Mouse (Mus musculus): ENCODE data around the gene Rap1a. TPM values are rescaled to one million over a fixed set of nuclear protein-coding genes. Genes with fewer than 3 reads are reported as not detected.
A peak's percentile ranks its signal among the peaks of the same experiment; 100 is the strongest.
"Not testable (repeated sequence)": the region's sequence is repeated elsewhere in the genome, so short reads cannot be mapped to it uniquely, and the experiment has no call there.

Gene Rap1a
- polyA plus RNA-seq, 1 experiment from 2014 or later, result 165 TPM

DNA sequence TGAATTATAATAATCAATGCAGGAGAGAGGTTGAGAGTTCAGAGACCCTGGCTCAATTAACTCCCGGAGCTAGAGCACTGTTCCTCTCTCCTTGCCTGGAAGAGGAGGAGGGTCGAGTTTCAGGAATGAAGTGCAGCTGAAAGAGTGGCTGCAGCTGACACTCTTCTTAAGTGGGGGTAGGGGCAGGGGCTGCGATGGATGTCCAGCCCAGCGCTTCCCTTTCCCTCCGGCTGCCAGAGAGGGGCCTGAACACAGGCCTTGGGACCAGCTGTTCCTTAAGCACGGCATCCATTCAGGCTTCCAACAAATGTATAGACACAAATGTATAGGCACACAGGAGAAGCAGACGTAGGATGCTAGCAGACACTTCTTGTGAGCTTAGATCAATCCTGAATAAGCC, 93.5 kb downstream of the Rap1a start:
- CTCF ChIA-PET, result interaction anchor here (1.0 to 1.9 kb wide), 5 partner anchors 11 to 33 kb away, joined by 3 to 8 read pairs (median 4); no protein-coding TSS in a partner anchor
- POLR2A ChIA-PET, result no interaction called here
- no peak for DNase-seq (ENCODE audit: low read depth, low spot score)
- in situ Hi-C loops (cut with MboI; ENCODE audit: low pct_unique_long_range_greater_than_20kb), result no loop called here
- no peaks in the 10 kb centered on the region for H3K27me3 ChIP-seq
- no peak for TF ChIP-seq CTCF (IDR thresholded peaks at IDR 0.05)
- ATAC-seq, result no peak

DNA sequence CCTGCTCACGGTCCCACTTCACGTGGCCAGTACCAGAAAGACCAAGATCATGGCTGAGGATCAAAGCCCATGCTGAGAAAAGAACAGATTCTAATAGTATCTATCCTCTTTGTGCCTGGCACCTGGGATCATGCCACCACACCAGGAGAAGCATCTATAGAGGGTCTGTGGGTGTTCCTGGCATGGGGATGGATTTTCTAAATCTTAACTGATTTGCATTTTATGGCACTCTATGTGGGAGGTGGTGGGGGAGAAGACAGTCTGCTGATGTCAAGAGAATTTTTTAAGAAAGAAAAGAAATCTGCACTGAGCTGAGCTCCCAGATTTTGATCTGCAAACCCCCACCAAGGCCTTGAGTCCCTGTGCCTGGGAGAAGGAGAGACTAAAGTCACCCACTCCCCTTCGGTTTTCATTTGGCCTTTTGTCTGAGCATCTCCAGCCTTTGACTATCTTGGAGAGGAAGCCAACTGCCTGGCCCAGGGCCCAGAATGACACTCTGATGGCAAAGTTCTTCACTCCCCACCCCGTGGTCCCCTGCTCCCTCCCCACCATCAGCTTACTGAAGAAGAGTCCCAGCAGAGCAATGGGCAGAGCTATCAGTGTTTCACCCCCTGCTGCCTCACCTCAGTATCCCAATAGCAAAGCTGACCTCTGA, 94.6 kb downstream of the Rap1a start:
- ATAC-seq (no peak), DNase-seq (ENCODE audit: low read depth, low spot score) (no peak)
- ChIA-PET POLR2A (interaction anchor here (1.2 kb wide), 1 partner anchor 12 kb away, joined by 4 read pairs; no protein-coding TSS in a partner anchor), CTCF (interaction anchor here (1.8 kb wide), 1 partner anchor 12 kb away, joined by 3 read pairs; no protein-coding TSS in a partner anchor)
- in situ Hi-C loops (cut with MboI; ENCODE audit: low pct_unique_long_range_greater_than_20kb), result no loop called here
- no peaks in the 10 kb centered on the region for H3K27me3 ChIP-seq
- TF ChIP-seq CTCF (IDR thresholded peaks at IDR 0.05), result no peak

DNA sequence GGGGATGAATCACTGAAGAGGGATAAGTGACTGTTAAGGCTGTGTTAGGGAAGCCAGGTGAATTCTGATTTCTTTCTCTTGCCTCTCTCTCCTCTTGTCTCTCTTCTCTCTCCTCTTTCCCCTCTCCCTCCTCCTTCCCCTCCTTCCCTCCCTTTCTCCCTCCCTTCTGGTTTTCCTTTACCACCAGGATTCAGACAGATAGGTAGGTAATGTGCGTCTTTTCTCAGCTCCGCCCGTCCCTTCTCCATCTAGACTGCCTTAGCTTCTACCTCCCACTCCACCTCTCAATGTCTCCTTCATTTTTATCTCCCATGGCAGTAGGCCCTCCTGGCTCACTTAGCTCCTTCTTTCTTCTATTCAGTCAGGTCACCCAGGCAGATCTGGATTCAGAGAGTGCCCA, 95.6 kb downstream of the Rap1a start:
- in situ Hi-C loops (cut with MboI; ENCODE audit: low pct_unique_long_range_greater_than_20kb), result no loop called here
- ATAC-seq, result no peak
- CTCF ChIA-PET, result interaction anchor here (0.7 to 1.4 kb wide), 2 partner anchors 16 to 89 kb away, joined by 3 to 7 read pairs; no protein-coding TSS in a partner anchor

DNA sequence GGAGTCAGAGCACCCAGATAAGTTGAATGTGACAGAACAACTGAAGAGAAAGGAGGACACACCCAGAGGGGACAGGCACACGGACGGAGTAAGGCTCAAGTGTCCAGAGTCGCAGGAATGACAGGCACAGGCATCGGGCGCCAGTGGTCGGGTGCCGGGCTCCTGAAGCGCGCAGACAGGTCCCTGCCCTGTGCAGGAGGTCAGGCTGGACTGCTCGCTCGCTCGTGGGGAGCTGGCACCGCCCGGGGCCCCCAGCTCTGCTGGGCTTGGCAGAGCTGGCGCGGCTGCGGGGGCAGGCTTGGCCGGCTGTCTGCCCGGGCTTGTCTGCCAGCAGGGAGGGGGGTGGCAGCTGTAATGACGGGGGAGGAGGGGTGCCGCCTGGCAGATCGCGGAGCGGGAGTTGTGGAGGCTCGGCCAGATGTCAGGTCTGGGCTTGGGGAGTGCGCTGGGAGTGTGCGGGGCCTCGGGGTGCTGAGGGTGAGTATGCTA, 96.0 kb downstream of the Rap1a start:
- ChIA-PET CTCF (interaction anchor here (0.7 to 1.4 kb wide), 2 partner anchors 16 to 90 kb away, joined by 3 to 7 read pairs; no protein-coding TSS in a partner anchor), POLR2A (interaction anchor here (1.1 to 1.2 kb wide), 2 partner anchors 14 to 17 kb away, joined by 4 to 13 read pairs; partner anchors contain the start of gene Ddx20)
- ATAC-seq (peak; percentile 65), DNase-seq (ENCODE audit: low read depth, low spot score) (no peak)
- H3K27me3 ChIP-seq, result no peaks in the 10 kb centered on the region
- in situ Hi-C loops (cut with MboI; ENCODE audit: low pct_unique_long_range_greater_than_20kb), result no loop called here
- TF ChIP-seq CTCF (IDR thresholded peaks at IDR 0.05), result no peak

More for the DNA sequence above, 95.6 kb downstream of the Rap1a start:
- TF ChIP-seq CTCF (IDR thresholded peaks at IDR 0.05), result no peak
- no peaks in the 10 kb centered on the region for H3K27me3 ChIP-seq
- no peak for DNase-seq (ENCODE audit: low read depth, low spot score)
- POLR2A ChIA-PET, result interaction anchor here (1.1 to 1.2 kb wide), 2 partner anchors 13 to 18 kb away, joined by 4 to 13 read pairs; partner anchors contain the start of gene Ddx20

GRCm38 (mm10) chr3:105704031-105705008, 96.8 kb downstream of the Rap1a start, which contains the start of gene Inka2:
Gene Inka2 (plus strand): TSS chr3:105704599.
- CTCF ChIA-PET, result interaction anchor here (1.2 to 1.4 kb wide), 2 partner anchors 17 to 21 kb away, joined by 3 to 7 read pairs; no protein-coding TSS in a partner anchor
- no peak for TF ChIP-seq CTCF (IDR thresholded peaks at IDR 0.05)
- ATAC-seq (peak; percentile 97), DNase-seq (ENCODE audit: low read depth, low spot score) (no peak)
- H3K27me3 ChIP-seq, result no peaks in the 10 kb centered on the region
- in situ Hi-C loops (cut with MboI; ENCODE audit: low pct_unique_long_range_greater_than_20kb), result no loop called here
- POLR2A ChIA-PET, result no interaction called here

DNA sequence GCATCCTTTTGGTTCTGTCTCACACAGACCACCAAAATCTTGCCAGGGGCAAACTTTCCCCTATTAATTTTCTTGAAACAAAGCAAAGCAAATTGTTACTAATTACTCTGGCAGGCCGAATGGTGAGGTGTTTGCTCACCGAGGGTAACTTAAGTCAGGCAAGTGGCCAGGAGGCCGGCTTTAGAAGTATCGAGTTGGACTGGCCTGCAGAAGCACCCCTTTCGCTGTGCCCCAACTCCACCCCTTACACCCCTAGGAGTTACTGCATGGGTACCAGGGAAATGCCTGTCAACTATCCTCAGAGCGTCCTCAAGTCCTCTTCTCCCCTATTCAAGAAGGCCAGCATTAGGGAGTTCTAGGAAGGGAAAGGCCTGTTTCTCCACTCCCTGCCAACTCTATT, 97.6 kb downstream of the Rap1a start:
- no peaks in the 10 kb centered on the region for H3K27me3 ChIP-seq
- ChIA-PET POLR2A (no interaction called here), CTCF (interaction anchor here (1.2 kb wide), 1 partner anchor 21 kb away, joined by 3 read pairs; no protein-coding TSS in a partner anchor)
- in situ Hi-C loops (cut with MboI; ENCODE audit: low pct_unique_long_range_greater_than_20kb), result no loop called here
- ATAC-seq, result no peak
- DNase-seq (ENCODE audit: low read depth, low spot score), result no peak
- no peak for TF ChIP-seq CTCF (IDR thresholded peaks at IDR 0.05)

- CTCF ChIA-PET, result interaction anchor here (1.0 kb wide), 3 partner anchors 12 to 21 kb away, joined by 3 read pairs; no protein-coding TSS in a partner anchor
- ATAC-seq, result no peak
- TF ChIP-seq CTCF (IDR thresholded peaks at IDR 0.05), result no peak
- DNase-seq (ENCODE audit: low read depth, low spot score), result no peak
- in situ Hi-C loops (cut with MboI; ENCODE audit: low pct_unique_long_range_greater_than_20kb), result no loop called here
- H3K27me3 ChIP-seq, result peaks cover 4% of the 10 kb centered on the region
- POLR2A ChIA-PET, result interaction anchor here (0.6 kb wide), 1 partner anchor 78 kb away, joined by 3 read pairs; no protein-coding TSS in a partner anchor
Measured at GRCm38 (mm10) chr3:105701399-105701798, 99.7 kb downstream of the Rap1a start.

DNA sequence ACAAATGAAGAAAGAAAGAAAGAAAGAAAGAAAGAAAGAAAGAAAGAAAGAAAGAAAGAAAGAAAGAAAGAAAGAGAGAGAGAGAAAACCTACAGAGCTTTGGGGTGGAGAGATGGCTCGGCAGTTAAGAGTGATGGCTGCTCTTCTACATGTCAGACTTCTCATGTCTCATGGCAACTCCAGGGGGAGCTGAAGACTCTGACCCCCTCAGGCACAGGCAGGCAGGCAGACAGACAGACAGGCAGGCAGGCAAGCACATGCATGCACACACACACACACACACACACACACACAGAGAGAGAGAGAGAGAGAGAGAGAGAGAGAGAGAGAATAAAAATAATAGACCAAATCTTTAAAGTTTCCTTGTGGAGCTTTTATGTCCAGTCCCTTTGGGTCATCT, 100.3 kb downstream of the Rap1a start:
- ATAC-seq; in situ Hi-C loops (cut with MboI; ENCODE audit: low pct_unique_long_range_greater_than_20kb); H3K27me3 ChIP-seq; DNase-seq (ENCODE audit: low read depth, low spot score): not testable (repeated sequence)
- ChIA-PET POLR2A (interaction anchor here (0.6 kb wide), 1 partner anchor 79 kb away, joined by 3 read pairs; no protein-coding TSS in a partner anchor), CTCF (interaction anchor here (1.0 to 1.9 kb wide), 4 partner anchors 8 to 26 kb away, joined by 3 to 8 read pairs (median 4); no protein-coding TSS in a partner anchor)

GRCm38 (mm10) chr3:105699241-105699933, 101.7 kb downstream of the Rap1a start:
- H3K27me3 ChIP-seq, result peaks cover 6% of the 10 kb centered on the region
- ChIA-PET POLR2A (no interaction called here), CTCF (interaction anchor here (1.7 to 1.9 kb wide), 2 partner anchors 10 to 27 kb away, joined by 5 to 8 read pairs; no protein-coding TSS in a partner anchor)
- TF ChIP-seq CTCF (IDR thresholded peaks at IDR 0.05), result no peak
- in situ Hi-C loops (cut with MboI; ENCODE audit: low pct_unique_long_range_greater_than_20kb), result loop anchor here (25.0 kb wide), 1 partner anchor 1013 kb away; no protein-coding TSS in a partner anchor
- DNase-seq (ENCODE audit: low read depth, low spot score), result no peak
- no peak for ATAC-seq
